Mouse (Mus musculus) urinary bladder, adult 2 months (tissue): ENCODE measurements around the gene Spata2. TPM values are rescaled to one million over a fixed set of nuclear protein-coding genes. Genes with fewer than 3 reads are reported as not detected.

Experiments used
- DNase-seq: peaks from one replicate; pipeline ENCODE4 v3.0.0; 2022; ENCODE audit warnings: low spot score
- polyA plus RNA-seq: library from polyadenylated mRNA; depleted of rRNA; stranded (reverse); fragments of >200 nt; gene quantifications from 2 replicates; pipeline ENCODE4 v1.2.3, GENCODE M21; 2012

Gene Spata2
- polyA plus RNA-seq, 1 experiment = 15.2 TPM

GRCm38 (mm10) chr2:167510485-167510884, 17.8 kb upstream of the Spata2 start:
- no peak for DNase-seq

DNA sequence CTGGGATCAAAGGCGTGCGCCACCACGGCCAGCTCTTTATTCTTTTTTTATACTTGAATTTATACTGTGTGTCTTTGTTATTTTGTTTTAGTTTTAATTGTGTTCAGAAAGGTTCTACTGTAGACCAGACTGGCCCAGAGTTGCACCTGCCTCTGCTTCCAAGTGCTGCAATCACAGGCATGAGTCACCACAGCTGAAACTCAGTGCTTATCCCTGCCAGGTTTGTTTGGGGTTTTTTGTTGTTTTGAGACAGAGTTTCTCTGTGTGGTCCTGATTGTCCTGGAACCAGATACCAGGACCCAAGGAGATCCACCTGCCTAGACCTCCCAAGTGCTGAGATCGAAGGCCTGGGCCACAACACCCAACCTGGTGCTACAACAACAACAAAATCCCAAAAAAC, 15.9 kb upstream of the Spata2 start:
- DNase-seq = no peak

GRCm38 (mm10) chr2:167507719-167508385, 15.2 kb upstream of the Spata2 start:
- no peak for DNase-seq

DNA sequence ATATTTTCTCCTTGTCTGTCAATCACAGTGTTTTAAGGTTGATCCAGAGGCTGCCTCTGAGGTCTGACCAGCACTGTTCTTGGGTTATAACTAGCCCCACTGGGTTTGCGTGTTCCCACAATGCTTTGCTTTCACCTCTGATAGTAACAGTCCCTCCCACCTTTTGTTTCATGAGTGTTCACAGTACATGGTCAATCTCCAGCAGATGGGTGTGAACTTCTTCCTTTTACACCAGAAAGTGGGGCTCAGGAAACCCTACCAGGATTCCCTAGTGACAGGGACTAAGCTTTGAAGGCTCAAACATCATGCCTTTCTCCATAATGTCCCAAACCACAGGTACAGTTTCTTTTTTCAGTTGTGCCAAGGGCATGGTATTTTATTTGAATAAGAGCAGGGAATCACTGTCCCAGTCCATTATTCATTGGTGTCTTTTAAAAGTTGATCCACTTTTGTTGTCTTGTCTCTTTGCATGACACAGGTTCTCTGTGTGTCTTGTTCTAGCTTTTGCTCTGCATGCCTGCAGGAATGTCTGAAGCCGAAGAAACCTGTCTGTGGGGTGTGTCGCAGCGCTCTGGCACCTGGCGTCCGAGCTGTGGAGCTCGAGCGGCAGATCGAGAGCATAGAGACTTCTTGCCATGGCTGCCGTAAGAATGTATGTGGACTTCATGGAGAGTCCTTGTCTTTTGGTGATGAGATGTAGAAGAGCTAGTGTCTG, 14.0 kb upstream of the Spata2 start:
- no peak for DNase-seq

GRCm38 (mm10) chr2:167505127-167505526, 12.4 kb upstream of the Spata2 start:
- no peak for DNase-seq

- DNase-seq = peak; percentile 55
Observed at GRCm38 (mm10) chr2:167503896-167504349, 11.2 kb upstream of the Spata2 start.

GRCm38 (mm10) chr2:167503253-167503895, 10.7 kb upstream of the Spata2 start:
- peak; percentile 79 for DNase-seq

GRCm38 (mm10) chr2:167502554-167503252, 10.0 kb upstream of the Spata2 start:
- no peak for DNase-seq

DNA sequence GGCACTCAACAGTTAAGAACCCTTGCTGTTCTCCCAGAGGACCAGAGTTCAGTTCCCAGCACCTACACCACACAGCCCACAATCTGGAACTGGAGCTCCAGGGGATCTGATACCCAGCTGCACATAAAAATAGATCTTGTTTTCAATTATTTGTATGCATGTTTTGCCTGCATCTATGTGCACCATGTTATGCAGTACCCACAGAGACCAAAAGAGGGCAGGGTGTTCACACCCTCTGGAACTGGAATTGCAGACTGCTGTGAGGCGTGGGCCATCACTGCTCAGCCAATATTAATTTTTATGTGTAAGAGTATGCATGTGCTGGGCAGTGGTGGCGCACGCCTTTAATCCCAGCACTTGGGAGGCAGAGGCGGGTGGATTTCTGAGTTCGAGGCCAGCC, 4.6 kb upstream of the Spata2 start:
- no peak for DNase-seq

GRCm38 (mm10) chr2:167496437-167496836, 3.8 kb upstream of the Spata2 start:
- no peak for DNase-seq

- DNase-seq = no peak
Observed at GRCm38 (mm10) chr2:167491757-167492708, 654 bp downstream of the Spata2 start, which contains the start of gene Rnf114. Gene Rnf114 (plus strand): TSS chr2:167492645.

GRCm38 (mm10) chr2:167490813-167491525, 1.7 kb downstream of the Spata2 start:
- DNase-seq = no peak

DNA sequence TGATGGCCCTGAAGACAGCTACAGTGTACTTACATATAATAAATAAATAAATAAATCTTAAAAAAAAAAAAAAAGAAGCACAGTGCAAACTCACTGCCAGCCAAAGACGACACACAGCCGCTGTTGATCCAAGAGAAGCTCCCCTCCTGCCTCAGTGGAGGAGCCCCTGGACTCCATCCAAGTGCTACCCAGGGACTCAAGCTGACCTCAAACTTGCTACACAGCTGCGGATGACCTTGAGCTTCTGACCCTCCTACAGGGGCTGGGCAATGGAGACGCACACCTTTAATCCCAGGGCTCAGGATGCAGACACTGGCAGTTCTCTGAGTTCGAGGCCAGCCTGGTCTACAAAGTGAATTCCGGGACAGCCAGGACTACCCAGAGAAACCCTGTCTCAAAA, 4.7 kb downstream of the Spata2 start:
- DNase-seq = no peak

DNA sequence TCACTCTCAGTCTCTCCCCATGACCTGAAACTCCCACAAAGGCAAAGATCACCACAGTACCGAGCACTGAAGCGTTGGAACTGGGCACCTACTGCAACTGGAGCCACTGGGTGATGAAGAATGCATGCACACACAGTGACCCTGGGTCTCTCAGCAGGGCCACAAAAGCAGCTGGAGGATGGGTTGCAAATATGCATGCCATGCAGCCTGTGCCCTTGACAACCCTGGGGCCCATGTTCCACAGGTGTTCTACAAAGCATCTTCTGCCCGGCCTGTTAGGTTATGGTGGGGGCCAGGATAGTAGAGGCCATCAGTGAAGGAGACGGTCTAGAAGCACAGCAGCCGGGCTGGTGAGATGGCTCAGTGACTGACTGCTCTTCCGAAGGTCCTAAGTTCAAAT, 5.1 kb downstream of the Spata2 start:
- no peak for DNase-seq

DNA sequence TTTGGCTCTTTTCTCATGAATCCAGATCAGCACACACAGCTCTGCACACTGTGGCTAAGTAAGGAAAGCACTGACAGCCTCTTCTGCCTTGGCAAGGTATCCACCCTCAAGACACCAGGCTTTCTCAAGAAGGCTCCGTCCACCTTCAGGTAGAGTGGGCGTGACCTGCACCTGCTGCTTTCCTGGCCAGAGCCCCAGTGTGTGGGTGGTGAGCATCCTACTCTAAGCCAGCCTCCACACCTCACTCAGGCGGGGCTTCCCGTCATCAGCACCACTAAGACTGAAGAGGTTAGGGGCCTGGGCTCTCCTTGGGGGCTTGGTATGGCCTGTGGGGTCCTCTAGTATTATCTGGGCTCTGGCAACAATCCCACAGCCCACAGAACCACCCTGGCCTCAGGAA, 6.1 kb downstream of the Spata2 start:
- no peak for DNase-seq

- DNase-seq = no peak
Observed at GRCm38 (mm10) chr2:167485501-167486377, 6.9 kb downstream of the Spata2 start.

GRCm38 (mm10) chr2:167484932-167485331, 7.8 kb downstream of the Spata2 start:
- no peak for DNase-seq

GRCm38 (mm10) chr2:167483827-167484410, 8.8 kb downstream of the Spata2 start:
- no peak for DNase-seq
